Mouse (Mus musculus) E14TG2a.4 (cell line): ENCODE measurements around the gene Cwc25.

Experiments used
- H3K27me3 ChIP-seq: 2 replicates; pipeline ENCODE4 v1.6.1; 2014; ENCODE audit warnings: low read length, control low read depth; ENCODE audit not compliant: insufficient read depth
- H3K36me3 ChIP-seq: 2 replicates; pipeline ENCODE4 v1.6.1; 2014; ENCODE audit warnings: low read length, control low read depth; ENCODE audit not compliant: insufficient read depth
- H3K4me1 ChIP-seq: replicated peaks from 2 replicates; pipeline ENCODE4 v1.6.1; 2014; ENCODE audit warnings: low read depth, low read length, control low read depth
- H3K4me3 ChIP-seq: replicated peaks from 2 replicates; pipeline ENCODE4 v1.5.1; 2014; ENCODE audit warnings: mild to moderate bottlenecking, low read length
- H3K9me3 ChIP-seq: 2 replicates; pipeline ENCODE4 v1.6.1; 2014; ENCODE audit warnings: low read length, control low read depth
- CTCF ChIP-seq: conservative IDR thresholded peaks from 2 replicates; pipeline ENCODE4 v1.5.1; 2014; ENCODE audit warnings: low read length
- NANOG ChIP-seq: IDR thresholded peaks from 2 replicates; pipeline ENCODE4 v1.6.1; 2014; ENCODE audit warnings: borderline replicate concordance, low read length, mixed read lengths
- POU5F1 ChIP-seq: IDR thresholded peaks from 2 replicates; pipeline ENCODE4 v1.6.1; 2014; ENCODE audit warnings: low read length, borderline replicate concordance

Gene Cwc25

GRCm38 (mm10) chr11:97803847-97804246, 37.5 kb upstream of the Cwc25 start:
- Histone ChIP-seq H3K4me1 (peaks cover 82% of the 10 kb centered on the region), H3K27me3 (no peaks in the 10 kb centered on the region), H3K4me3 (peak overlapping the region; percentile 65), H3K9me3 (no peaks in the 10 kb centered on the region), H3K36me3 (peaks cover 43% of the 10 kb centered on the region)
- TF ChIP-seq CTCF (no peak), NANOG (no peak), POU5F1 (no peak)

- no peaks in the 10 kb centered on the region for H3K9me3 ChIP-seq
- peak overlapping the region; percentile 98 for H3K4me3 ChIP-seq
- no peak for TF ChIP-seq POU5F1
- no peak for TF ChIP-seq CTCF
- no peak for TF ChIP-seq NANOG
- H3K36me3 ChIP-seq = peaks cover 29% of the 10 kb centered on the region
- peaks cover 79% of the 10 kb centered on the region for H3K4me1 ChIP-seq
- H3K27me3 ChIP-seq = no peaks in the 10 kb centered on the region
These were observed 36.1 kb upstream of the Cwc25 start for GRCm38 (mm10) chr11:97802495-97802894.

GRCm38 (mm10) chr11:97802194-97802470, 35.8 kb upstream of the Cwc25 start:
- TF ChIP-seq CTCF (no peak), POU5F1 (no peak), NANOG (no peak)
- H3K9me3 ChIP-seq = no peaks in the 10 kb centered on the region
- peak overlapping the region; percentile 98 for H3K4me3 ChIP-seq
- H3K4me1 ChIP-seq = peaks cover 77% of the 10 kb centered on the region
- no peaks in the 10 kb centered on the region for H3K27me3 ChIP-seq
- H3K36me3 ChIP-seq = peaks cover 25% of the 10 kb centered on the region

GRCm38 (mm10) chr11:97801409-97802193, 35.2 kb upstream of the Cwc25 start:
- H3K4me3 ChIP-seq = peak overlapping the region; percentile 98
- peaks cover 20% of the 10 kb centered on the region for H3K36me3 ChIP-seq
- H3K9me3 ChIP-seq = no peaks in the 10 kb centered on the region
- H3K27me3 ChIP-seq = no peaks in the 10 kb centered on the region
- TF ChIP-seq POU5F1 = no peak
- peak; percentile 25; the same call in 1 of the 2 replicates for TF ChIP-seq NANOG
- TF ChIP-seq CTCF = peak; percentile 45
- H3K4me1 ChIP-seq = peaks cover 75% of the 10 kb centered on the region

- Histone ChIP-seq H3K36me3 (peaks cover 16% of the 10 kb centered on the region), H3K4me3 (peak overlapping the region; percentile 98), H3K4me1 (peaks cover 70% of the 10 kb centered on the region), H3K27me3 (no peaks in the 10 kb centered on the region), H3K9me3 (no peaks in the 10 kb centered on the region)
- TF ChIP-seq POU5F1 = no peak
- no peak for TF ChIP-seq NANOG
- TF ChIP-seq CTCF = no peak
These were observed 34.5 kb upstream of the Cwc25 start for GRCm38 (mm10) chr11:97800691-97801408.

GRCm38 (mm10) chr11:97799994-97800690, 33.8 kb upstream of the Cwc25 start:
- Histone ChIP-seq H3K9me3 (no peaks in the 10 kb centered on the region), H3K36me3 (peaks cover 16% of the 10 kb centered on the region), H3K4me1 (peaks cover 63% of the 10 kb centered on the region), H3K4me3 (peak overlapping the region; percentile 98), H3K27me3 (no peaks in the 10 kb centered on the region)
- TF ChIP-seq NANOG (no peak), CTCF (no peak), POU5F1 (no peak)

GRCm38 (mm10) chr11:97799146-97799993, 33.0 kb upstream of the Cwc25 start:
- H3K27me3 ChIP-seq = no peaks in the 10 kb centered on the region
- H3K9me3 ChIP-seq = no peaks in the 10 kb centered on the region
- peaks cover 16% of the 10 kb centered on the region for H3K36me3 ChIP-seq
- peak overlapping the region; percentile 98 for H3K4me3 ChIP-seq
- H3K4me1 ChIP-seq = peaks cover 63% of the 10 kb centered on the region
- TF ChIP-seq NANOG (no peak), CTCF (no peak), POU5F1 (no peak)

GRCm38 (mm10) chr11:97798782-97799145, 32.4 kb upstream of the Cwc25 start, which contains the start of gene Lasp1:
Gene Lasp1, plus strand, starts transcription at chr11:97799000.
- H3K4me1 ChIP-seq = peaks cover 64% of the 10 kb centered on the region
- no peaks in the 10 kb centered on the region for H3K27me3 ChIP-seq
- H3K9me3 ChIP-seq = no peaks in the 10 kb centered on the region
- peaks cover 16% of the 10 kb centered on the region for H3K36me3 ChIP-seq
- TF ChIP-seq POU5F1 = no peak
- peak within 1 kb of the TSS; percentile 98 for H3K4me3 ChIP-seq
